Mouse (Mus musculus): ENCODE results near the gene Nelfe. TPM values are rescaled to one million over a fixed set of nuclear protein-coding genes. Genes with fewer than 3 reads are reported as not detected.
A peak's percentile ranks its signal among the peaks of the same experiment; 100 is the strongest.
"Not testable (repeated sequence)": the region's sequence is repeated elsewhere in the genome, so short reads cannot be mapped to it uniquely, and the experiment has no call there.

Gene Nelfe
- 10 to 100 TPM; 16.6 to 17.9 (median 16.7) TPM for total RNA-seq (2022)

- peak; percentile 96 for DNase-seq (ENCODE audit: low spot score)
Observed at GRCm38 (mm10) chr17:34849722-34850516, at the start of gene Nelfe, which contains the start of gene Skiv2l. TSS of gene Nelfe (plus strand) at chr17:34850391. TSS of gene Skiv2l (minus strand) at chr17:34850210.

- not testable (repeated sequence) for DNase-seq (ENCODE audit: low spot score)
Observed at GRCm38 (mm10) chr17:34800781-34801305, 49.3 kb upstream of the Nelfe start.

GRCm38 (mm10) chr17:34802756-34803155 lies 47.4 kb upstream of the Nelfe start:
- DNase-seq (ENCODE audit: low spot score), result not testable (repeated sequence)

- DNase-seq (ENCODE audit: low spot score), result not testable (repeated sequence)
Observed at GRCm38 (mm10) chr17:34803367-34803766, 46.8 kb upstream of the Nelfe start.

GRCm38 (mm10) chr17:34804301-34804700 lies 45.9 kb upstream of the Nelfe start, which contains the start of gene Cyp21a1:
TSS of gene Cyp21a1 (minus strand) at chr17:34804561.
- not testable (repeated sequence) for DNase-seq (ENCODE audit: low spot score)

GRCm38 (mm10) chr17:34804871-34805562 lies 45.2 kb upstream of the Nelfe start:
- DNase-seq (ENCODE audit: low spot score), result no peak

- DNase-seq (ENCODE audit: low spot score), result no peak
Observed at GRCm38 (mm10) chr17:34807176-34807575, 43.0 kb upstream of the Nelfe start.

GRCm38 (mm10) chr17:34808599-34809205 lies 41.5 kb upstream of the Nelfe start:
- no peak for DNase-seq (ENCODE audit: low spot score)

- DNase-seq (ENCODE audit: low spot score), result not testable (repeated sequence)
Observed at GRCm38 (mm10) chr17:34810411-34810810, 39.8 kb upstream of the Nelfe start.

GRCm38 (mm10) chr17:34810811-34811210 lies 39.4 kb upstream of the Nelfe start:
- not testable (repeated sequence) for DNase-seq (ENCODE audit: low spot score)

- no peak for DNase-seq (ENCODE audit: low spot score)
Observed at GRCm38 (mm10) chr17:34811275-34811674, 38.9 kb upstream of the Nelfe start.

GRCm38 (mm10) chr17:34813747-34814146 lies 36.4 kb upstream of the Nelfe start:
- not testable (repeated sequence) for DNase-seq (ENCODE audit: low spot score)

GRCm38 (mm10) chr17:34814818-34815370 lies 35.3 kb upstream of the Nelfe start:
- DNase-seq (ENCODE audit: low spot score), result no peak

- DNase-seq (ENCODE audit: low spot score), result not testable (repeated sequence)
Observed at GRCm38 (mm10) chr17:34830776-34831175, 19.4 kb upstream of the Nelfe start.

- DNase-seq (ENCODE audit: low spot score), result no peak
Observed at GRCm38 (mm10) chr17:34836155-34836855, 13.9 kb upstream of the Nelfe start.

- peak; percentile 97 for DNase-seq (ENCODE audit: low spot score)
Observed at GRCm38 (mm10) chr17:34836856-34837221, 13.4 kb upstream of the Nelfe start, which contains the start of the genes Stk19 and Dxo. TSS of gene Stk19 (minus strand) at chr17:34836945. TSS of gene Dxo (plus strand) at chr17:34837019.

- DNase-seq (ENCODE audit: low spot score), result no peak
Observed at GRCm38 (mm10) chr17:34837464-34838324, 12.5 kb upstream of the Nelfe start.

- DNase-seq (ENCODE audit: low spot score), result no peak
Observed at GRCm38 (mm10) chr17:34838785-34839184, 11.4 kb upstream of the Nelfe start.

GRCm38 (mm10) chr17:34840736-34841307 lies 9.4 kb upstream of the Nelfe start:
- no peak for DNase-seq (ENCODE audit: low spot score)

GRCm38 (mm10) chr17:34844884-34845283 lies 5.3 kb upstream of the Nelfe start:
- DNase-seq (ENCODE audit: low spot score), result no peak

Measured in heart, adult 8-10 months (tissue).